Mouse (Mus musculus) gastrocnemius, postnatal 14 days (tissue): ENCODE data around the gene B3galt1. TPM values are rescaled to one million over a fixed set of nuclear protein-coding genes. Genes with fewer than 3 reads are reported as not detected.

Experiments used
- DNase-seq: peaks from one replicate; pipeline ENCODE4 v3.0.0; 2021; ENCODE audit warnings: mixed read lengths
- intact Hi-C: fragments of 180-260 bp; cut with DNase I; formaldehyde crosslinking; loops from one replicate; pipeline ENCODE4 v1.15.1; 2025; ENCODE audit warnings: low total_unique reads
- total RNA-seq, 2 experiments: library from RNA; stranded (reverse); gene quantifications; 2 replicates each; pipeline ENCODE4 v1.2.3; 2021

The B3galt1 gene
- total RNA-seq, 2 experiments from 2014 or later = 1.6 to 2.9 TPM

GRCm38 (mm10) chr2:67671721-67672120 is 106.0 kb downstream of the B3galt1 start:
- no peak for DNase-seq
- intact Hi-C loops = no loop called here

- intact Hi-C loops = no loop called here
- DNase-seq = no peak
Observed at GRCm38 (mm10) chr2:67677697-67678096, 112.0 kb downstream of the B3galt1 start.

GRCm38 (mm10) chr2:67724249-67724648 is 158.6 kb downstream of the B3galt1 start:
- no peak for DNase-seq
- intact Hi-C loops = no loop called here

- no peak for DNase-seq
- intact Hi-C loops = no loop called here
Observed at GRCm38 (mm10) chr2:67730771-67731170, 165.1 kb downstream of the B3galt1 start.

GRCm38 (mm10) chr2:67751585-67751984 is 185.9 kb downstream of the B3galt1 start:
- no peak for DNase-seq
- intact Hi-C loops = no loop called here

- intact Hi-C loops = no loop called here
Observed at GRCm38 (mm10) chr2:67756507-67756906, 190.8 kb downstream of the B3galt1 start.

GRCm38 (mm10) chr2:67787536-67787935 is 221.9 kb downstream of the B3galt1 start:
- no peak for DNase-seq
- intact Hi-C loops = no loop called here

More at GRCm38 (mm10) chr2:67756507-67756906, 190.8 kb downstream of the B3galt1 start:
- DNase-seq = no peak

GRCm38 (mm10) chr2:67797561-67797960 is 231.9 kb downstream of the B3galt1 start:
- intact Hi-C loops = no loop called here
- DNase-seq = no peak

- intact Hi-C loops = no loop called here
- DNase-seq = no peak
Observed at GRCm38 (mm10) chr2:67799981-67800380, 234.3 kb downstream of the B3galt1 start.

- intact Hi-C loops = no loop called here
- no peak for DNase-seq
Observed at GRCm38 (mm10) chr2:67816149-67816548, 250.5 kb downstream of the B3galt1 start.

GRCm38 (mm10) chr2:67818014-67818413 is 252.3 kb downstream of the B3galt1 start:
- peak; percentile 5 for DNase-seq
- intact Hi-C loops = no loop called here

- no peak for DNase-seq
- intact Hi-C loops = no loop called here
Observed at GRCm38 (mm10) chr2:67822360-67822759, 256.7 kb downstream of the B3galt1 start.

GRCm38 (mm10) chr2:67827697-67828096 is 262.0 kb downstream of the B3galt1 start:
- peak; percentile 51 for DNase-seq
- intact Hi-C loops = no loop called here

GRCm38 (mm10) chr2:67829055-67829915 is 263.6 kb downstream of the B3galt1 start:
- no peak for DNase-seq
- intact Hi-C loops = no loop called here

- intact Hi-C loops = no loop called here
- no peak for DNase-seq
Observed at GRCm38 (mm10) chr2:67847806-67848205, 282.1 kb downstream of the B3galt1 start.

GRCm38 (mm10) chr2:67850725-67851124 is 285.1 kb downstream of the B3galt1 start:
- no peak for DNase-seq

GRCm38 (mm10) chr2:67858340-67858739 is 292.7 kb downstream of the B3galt1 start:
- intact Hi-C loops = no loop called here
- no peak for DNase-seq

More at GRCm38 (mm10) chr2:67850725-67851124, 285.1 kb downstream of the B3galt1 start:
- intact Hi-C loops = no loop called here

GRCm38 (mm10) chr2:67859004-67859403 is 293.3 kb downstream of the B3galt1 start:
- DNase-seq = no peak
- intact Hi-C loops = no loop called here

GRCm38 (mm10) chr2:67873368-67873767 is 307.7 kb downstream of the B3galt1 start:
- intact Hi-C loops = no loop called here
- no peak for DNase-seq

GRCm38 (mm10) chr2:67879836-67880235 is 314.2 kb downstream of the B3galt1 start:
- DNase-seq = no peak
- intact Hi-C loops = no loop called here

- DNase-seq = no peak
- intact Hi-C loops = no loop called here
Observed at GRCm38 (mm10) chr2:67881713-67882281, 316.1 kb downstream of the B3galt1 start.
